20 mouse cellular contexts compared by ENCODE assay signal in genomic region chr11:23392567-23392966, GRCm38 (mm10).
DNase-seq lines count a peak whose midpoint lies in the region; ATAC-seq and TF ChIP-seq lines count a peak whose summit lies in the region.
"Had no signal": no experiment of that assay in that cellular context is flagged by ENCODE, and none has a peak within 500 bp of the region (broad histone marks: within the 10 kb centered on the region; RNA-seq: fewer than 3 reads in every experiment).

No protein-coding gene starts in this region.

- peak; percentile 53; the same call in 1 of the 2 replicates for TF ChIP-seq EP300 in liver, postnatal 0 days (IDR thresholded peaks at IDR 0.05; ENCODE audit: low read depth)

- no peaks in the 10 kb centered on the region for H3K4me1 ChIP-seq in midbrain, embryonic 11.5 days (ENCODE audit: control insufficient read depth, insufficient read depth, low read length)
- no peaks in the 10 kb centered on the region for H3K4me1 ChIP-seq in midbrain, embryonic 10.5 days
- H3K4me1 ChIP-seq in liver, embryonic 13.5 days (replicated peaks), result peaks cover 25% of the 10 kb centered on the region
- H3K4me1 ChIP-seq in liver, postnatal 0 days (ENCODE audit: insufficient read depth), result no peaks in the 10 kb centered on the region
- H3K4me1 ChIP-seq: embryonic facial prominence, embryonic 13.5 days; forebrain, embryonic 12.5 days; heart, embryonic 10.5 days had no signal

- ATAC-seq in midbrain, embryonic 11.5 days (ENCODE audit: low FRiP score), result no peak
- peak; percentile 75 for ATAC-seq in liver, embryonic 13.5 days (ENCODE audit: low read depth)
- ATAC-seq in liver, postnatal 0 days, result 0 out of 2 replicates have a peak, but pooled peaks have one; percentile 27
- ATAC-seq: forebrain, embryonic 16.5 days had no signal

- no peaks in the 10 kb centered on the region for H3K27me3 ChIP-seq in midbrain, embryonic 11.5 days (ENCODE audit: control insufficient read depth, insufficient read depth, low read length)
- no peaks in the 10 kb centered on the region for H3K27me3 ChIP-seq in midbrain, embryonic 10.5 days (ENCODE audit: low read depth, poor library complexity, severe bottlenecking)
- no peaks in the 10 kb centered on the region for H3K27me3 ChIP-seq in liver, embryonic 13.5 days
- H3K27me3 ChIP-seq in liver, postnatal 0 days (ENCODE audit: insufficient read depth, low read length), result no peaks in the 10 kb centered on the region
- H3K27me3 ChIP-seq: embryonic facial prominence, embryonic 13.5 days; forebrain, embryonic 12.5 days had no signal

- H3K27ac ChIP-seq in midbrain, embryonic 11.5 days (ENCODE audit: low read depth, low read length), result no peak overlapping the region
- H3K27ac ChIP-seq in midbrain, embryonic 10.5 days (replicated peaks), result no peak overlapping the region
- H3K27ac ChIP-seq in liver, embryonic 13.5 days, result no peak overlapping the region
- H3K27ac ChIP-seq in liver, postnatal 0 days (ENCODE audit: low read depth), result no peak overlapping the region
- H3K27ac ChIP-seq in left cerebral cortex, adult 2 months, result no peak overlapping the region
- H3K27ac ChIP-seq: embryonic facial prominence, embryonic 13.5 days; forebrain, embryonic 12.5 days; heart, embryonic 10.5 days; hindbrain, embryonic 14.5 days had no signal

- peak; percentile 23 for DNase-seq in midbrain, embryonic 11.5 days (ENCODE audit: low spot score, missing footprints)
- DNase-seq in midbrain, embryonic 10.5 days (ENCODE audit: low spot score), result no peak
- no peak for DNase-seq in liver, embryonic 13.5 days
- no peak for DNase-seq in liver, postnatal 0 days
- DNase-seq in kidney, adult 8-10 months, result no peak
- DNase-seq in adrenal gland, adult 2 months, result no peak
- no peak for DNase-seq in left cerebral cortex, adult 2 months (ENCODE audit: extremely low spot score in 1 of 2, low spot score in 2 of 2)
- DNase-seq: adrenal gland, adult 8-10 months; adrenal gland, postnatal 36 days; cerebellum, adult 11-12 months; cerebellum, adult 9-10 months; cerebellum, postnatal 25 days; gastrocnemius, postnatal 10 days; heart, adult 18-20 months; heart, postnatal 10 days had no signal

- H3K36me3 ChIP-seq in midbrain, embryonic 11.5 days (ENCODE audit: control insufficient read depth, insufficient read depth, low read length), result peaks cover 11% of the 10 kb centered on the region
- H3K36me3 ChIP-seq in midbrain, embryonic 10.5 days, result peaks cover 78% of the 10 kb centered on the region
- peaks cover 49% of the 10 kb centered on the region for H3K36me3 ChIP-seq in liver, embryonic 13.5 days
- H3K36me3 ChIP-seq in liver, postnatal 0 days (replicated peaks; ENCODE audit: insufficient read depth, low read length), result peaks cover 35% of the 10 kb centered on the region

- intact Hi-C loops in left cerebral cortex, adult 2 months (cut with DNase I), result no loop called here

- no peaks in the 10 kb centered on the region for H3K9me3 ChIP-seq in midbrain, embryonic 11.5 days (ENCODE audit: control insufficient read depth, low read length)
- H3K9me3 ChIP-seq in midbrain, embryonic 10.5 days (replicated peaks), result no peaks in the 10 kb centered on the region
- H3K9me3 ChIP-seq in liver, embryonic 13.5 days (replicated peaks), result no peaks in the 10 kb centered on the region
- no peaks in the 10 kb centered on the region for H3K9me3 ChIP-seq in liver, postnatal 0 days (ENCODE audit: low read length)
- H3K9me3 ChIP-seq: embryonic facial prominence, embryonic 13.5 days; forebrain, embryonic 12.5 days; heart, embryonic 10.5 days had no signal

- H3K4me3 ChIP-seq in midbrain, embryonic 11.5 days (ENCODE audit: low read depth, low read length), result no peak overlapping the region
- no peak overlapping the region for H3K4me3 ChIP-seq in midbrain, embryonic 10.5 days
- H3K4me3 ChIP-seq in liver, embryonic 13.5 days (replicated peaks), result no peak overlapping the region
- no peak overlapping the region for H3K4me3 ChIP-seq in liver, postnatal 0 days (ENCODE audit: low read depth, low read length)
- H3K4me3 ChIP-seq in left cerebral cortex, adult 2 months, result no peak overlapping the region
- H3K4me3 ChIP-seq: embryonic facial prominence, embryonic 13.5 days; forebrain, embryonic 12.5 days; heart, embryonic 10.5 days had no signal

- no peak overlapping the region for H3K4me2 ChIP-seq in midbrain, embryonic 11.5 days
- no peak overlapping the region for H3K4me2 ChIP-seq in liver, embryonic 13.5 days
- H3K4me2 ChIP-seq in liver, postnatal 0 days (ENCODE audit: low read depth, low read length), result no peak overlapping the region
- H3K4me2 ChIP-seq: embryonic facial prominence, embryonic 13.5 days; forebrain, embryonic 12.5 days; hindbrain, embryonic 14.5 days had no signal

- no peak overlapping the region for H3K9ac ChIP-seq in midbrain, embryonic 11.5 days (ENCODE audit: low read length)
- H3K9ac ChIP-seq in liver, embryonic 13.5 days, result no peak overlapping the region
- H3K9ac ChIP-seq in liver, postnatal 0 days (replicated peaks), result no peak overlapping the region
- H3K9ac ChIP-seq: embryonic facial prominence, embryonic 13.5 days; forebrain, embryonic 12.5 days; hindbrain, embryonic 14.5 days had no signal

- no peak for TF ChIP-seq CTCF in liver, postnatal 0 days (IDR thresholded peaks at IDR 0.05; ENCODE audit: low read depth)
- no peak for TF ChIP-seq CTCF in left cerebral cortex, adult 2 months (IDR thresholded peaks at IDR 0.05)
